Mouse (Mus musculus): ENCODE data around the gene Elf2. TPM values are rescaled to one million over a fixed set of nuclear protein-coding genes. Genes with fewer than 3 reads are reported as not detected.

Elf2 gene
- 10 to 100 TPM in 1 of 2 experiments, 1 to 10 TPM in 1; 2.2 to 17.5 TPM for polyA plus RNA-seq (2012; fragmentation: generic; extraction: Trizol)

GRCm38 (mm10) chr3:51340552-51341267, at the start of gene Elf2:
Gene Elf2 (minus strand): TSS chr3:51340663.

GRCm38 (mm10) chr3:51224363-51225225, 115.9 kb downstream of the Elf2 start, which contains the start of gene Noct:
Gene Noct (plus strand): TSS chr3:51224447.

Other genes with a start within 250 kb of the Elf2 start
- 1 to 10 TPM; 2.0 to 6.6 TPM for gene Noct, start 116.2 kb downstream of the Elf2 start, polyA plus RNA-seq (2012; fragmentation: generic; extraction: Trizol)
- gene Mgarp, start 56.1 kb upstream of the Elf2 start, polyA plus RNA-seq (2012; fragmentation: generic; extraction: Trizol), result under 1 TPM; 0.15 to 0.77 TPM
- gene Ndufc1, start 68.3 kb upstream of the Elf2 start, polyA plus RNA-seq (2012; fragmentation: generic; extraction: Trizol), result 100 to 1,000 TPM; 240 to 524 TPM
- 1 to 10 TPM; 3.8 to 4.7 TPM for gene Naa15, start 74.5 kb upstream of the Elf2 start, polyA plus RNA-seq (2012; fragmentation: generic; extraction: Trizol)
- gene Rab33b, start 143.3 kb upstream of the Elf2 start, polyA plus RNA-seq (2012; fragmentation: generic; extraction: Trizol), result 1 to 10 TPM in 1 of 2 experiments, under 1 TPM in 1; 0.63 to 5.7 TPM
- 10 to 100 TPM in 1 of 2 experiments, under 1 TPM in 1; 0.87 to 12.4 TPM for gene Setd7, start 220.2 kb upstream of the Elf2 start, polyA plus RNA-seq (2012; fragmentation: generic; extraction: Trizol)